Mouse (Mus musculus) limb, embryonic 14.5 days (tissue): ENCODE results near the gene Hesx1. TPM values are rescaled to one million over a fixed set of nuclear protein-coding genes. Genes with fewer than 3 reads are reported as not detected.

Experiments used
- ATAC-seq: fragments of 200-750 bp; cut with Nextera tagmentation; 2 replicates; pipeline ENCODE4 v1.8.0; 2017; ENCODE audit warnings: low read depth, moderate number of reproducible peaks, moderate TSS enrichment; ENCODE audit not compliant: low FRiP score
- DNase-seq: peaks from one replicate; pipeline ENCODE4 v3.0.0-alpha.2; 2015; ENCODE audit warnings: low spot score
- H3K27ac ChIP-seq: fragments of 300-500 bp; sonication (generic); replicated peaks from 2 replicates; pipeline ENCODE4 v1.5.1; 2014; ENCODE audit warnings: low read depth, mild to moderate bottlenecking, low read length, moderate library complexity, mixed read lengths
- H3K27me3 ChIP-seq: fragments of 300-500 bp; sonication (generic); 2 replicates; pipeline ENCODE4 v1.6.1; 2014; ENCODE audit warnings: low read length, mixed read lengths; ENCODE audit not compliant: control insufficient read depth, insufficient read depth
- H3K36me3 ChIP-seq: fragments of 300-500 bp; sonication (generic); 2 replicates; pipeline ENCODE4 v1.6.1; 2014; ENCODE audit warnings: mild to moderate bottlenecking, low read length, moderate library complexity, mixed read lengths; ENCODE audit not compliant: control insufficient read depth, insufficient read depth
- H3K4me1 ChIP-seq: fragments of 300-500 bp; sonication (generic); 2 replicates; pipeline ENCODE4 v1.6.1; 2014; ENCODE audit warnings: antibody characterized with exemption, low read length, mixed read lengths; ENCODE audit not compliant: control insufficient read depth, insufficient read depth
- H3K4me2 ChIP-seq: fragments of 300-500 bp; sonication (generic); replicated peaks from 2 replicates; pipeline ENCODE4 v1.6.1; 2014; ENCODE audit warnings: low read depth, mild to moderate bottlenecking, low read length, moderate library complexity; ENCODE audit not compliant: severe bottlenecking
- H3K4me3 ChIP-seq: fragments of 300-500 bp; sonication (generic); replicated peaks from 2 replicates; pipeline ENCODE4 v1.5.1; 2014; ENCODE audit warnings: low read length
- H3K9ac ChIP-seq: fragments of 300-500 bp; sonication (generic); 2 replicates; pipeline ENCODE4 v1.6.1; 2014; ENCODE audit warnings: mild to moderate bottlenecking, low read depth, low read length, moderate library complexity; ENCODE audit not compliant: severe bottlenecking
- H3K9me3 ChIP-seq: fragments of 300-500 bp; sonication (generic); 2 replicates; pipeline ENCODE4 v1.6.1; 2016; ENCODE audit warnings: low read length; ENCODE audit not compliant: control insufficient read depth
- POLR2A ChIP-seq: fragments of 200-500 bp; IDR thresholded peaks from 2 replicates; pipeline ENCODE4 v1.8.0; 2012; ENCODE audit warnings: inconsistent platforms, mild to moderate bottlenecking, moderate library complexity, borderline replicate concordance; ENCODE audit not compliant: insufficient read depth, insufficient read length; ENCODE audit errors: extremely low read depth
- WGBS: fragments of 180-500 bp; shearing (Covaris S2); extraction: QIAGEN DNeasy Blood & Tissue Kit; methylation state at CpG from one replicate; pipeline ENCODE4 v1.1.7; 2014; 5-methylcytosine and 5-hydroxymethylcytosine counted together
- polyA plus RNA-seq, 2 experiments: library from polyadenylated mRNA; depleted of rRNA in 1 of 2; stranded (reverse) in 1 of 2; unstranded in 1 of 2; fragments of >200 nt; fragmentation: Nextera tagmentation in 1 of 2; extraction: Ambion mirVana in 1 of 2; gene quantifications; 2 replicates each; pipeline versions ENCODE4 v1.2.1 to v1.2.3; 2012 to 2014

Gene Hesx1
- polyA plus RNA-seq, 2 experiments = 0.14 TPM; not detected in 1

- Histone ChIP-seq H3K4me1 (no peaks in the 10 kb centered on the region), H3K36me3 (no peaks in the 10 kb centered on the region), H3K4me3 (no peak overlapping the region), H3K27ac (no peak overlapping the region), H3K4me2 (no peak overlapping the region), H3K9ac (no peak overlapping the region), H3K27me3 (no peaks in the 10 kb centered on the region), H3K9me3 (no peaks in the 10 kb centered on the region)
- 84% methylated on average over 4 of the region's 4 CpGs for WGBS
- DNase-seq (no peak), ATAC-seq (no peak)
- no peak for TF ChIP-seq POLR2A
These were observed 30.4 kb downstream of the Hesx1 start for GRCm38 (mm10) chr14:27024664-27025063.

- no peak for TF ChIP-seq POLR2A
- H3K9me3 ChIP-seq = no peaks in the 10 kb centered on the region
- no peaks in the 10 kb centered on the region for H3K36me3 ChIP-seq
- ATAC-seq = peak; percentile 67; the same call in 1 of the 2 replicates
- no peak overlapping the region for H3K4me2 ChIP-seq
- 4% methylated on average over 15 of the region's 15 CpGs for WGBS
- no peak overlapping the region for H3K4me3 ChIP-seq
- no peak overlapping the region; the same call in 1 of the 2 replicates for H3K27ac ChIP-seq
- peak; percentile 89 for DNase-seq
- H3K9ac ChIP-seq = no peak overlapping the region
- H3K27me3 ChIP-seq = no peaks in the 10 kb centered on the region
- H3K4me1 ChIP-seq = no peaks in the 10 kb centered on the region
These were observed 35.6 kb downstream of the Hesx1 start for GRCm38 (mm10) chr14:27029771-27030173.

GRCm38 (mm10) chr14:27031142-27031541 is 36.9 kb downstream of the Hesx1 start:
- Histone ChIP-seq H3K9ac (no peak overlapping the region), H3K4me1 (no peaks in the 10 kb centered on the region), H3K36me3 (no peaks in the 10 kb centered on the region), H3K9me3 (no peaks in the 10 kb centered on the region), H3K27me3 (no peaks in the 10 kb centered on the region), H3K27ac (no peak overlapping the region), H3K4me3 (no peak overlapping the region), H3K4me2 (no peak overlapping the region)
- peak; percentile 52 for DNase-seq
- no peak for TF ChIP-seq POLR2A
- 0 out of 2 replicates have a peak, but pooled peaks have one; percentile 38 for ATAC-seq
- whole genome bisulfite sequencing = 15% methylated on average over 4 of the region's 4 CpGs

- Histone ChIP-seq H3K4me1 (peaks cover 8% of the 10 kb centered on the region), H3K36me3 (no peaks in the 10 kb centered on the region), H3K27me3 (no peaks in the 10 kb centered on the region), H3K9me3 (no peaks in the 10 kb centered on the region), H3K4me2 (no peak overlapping the region), H3K4me3 (no peak overlapping the region), H3K9ac (no peak overlapping the region), H3K27ac (no peak overlapping the region)
- 23% methylated on average over 1 of the region's 1 CpGs for WGBS
- DNase-seq (no peak), ATAC-seq (no peak)
- TF ChIP-seq POLR2A = no peak
These were observed 43.3 kb downstream of the Hesx1 start for GRCm38 (mm10) chr14:27037513-27037912.

- Histone ChIP-seq H3K4me1 (peaks cover 21% of the 10 kb centered on the region), H3K9ac (peak within 1 kb of the TSS; percentile 89), H3K36me3 (no peaks in the 10 kb centered on the region), H3K4me3 (peak within 1 kb of the TSS; percentile 97), H3K9me3 (no peaks in the 10 kb centered on the region), H3K27ac (peak within 1 kb of the TSS; percentile 87), H3K4me2 (peak within 1 kb of the TSS; percentile 80), H3K27me3 (no peaks in the 10 kb centered on the region)
- ATAC-seq = peak; percentile 91
- peak; percentile 93 for TF ChIP-seq POLR2A
- peak; percentile 92 for DNase-seq
- WGBS = under 1% methylated on average over 18 of the region's 29 CpGs
These were observed 44.6 kb downstream of the Hesx1 start, which contains the start of gene Il17rd for GRCm38 (mm10) chr14:27038783-27039182. Il17rd (plus strand) TSS chr14:27038941.
